Mouse (Mus musculus): ENCODE results near the gene Cenpv.

Cenpv gene

DNA sequence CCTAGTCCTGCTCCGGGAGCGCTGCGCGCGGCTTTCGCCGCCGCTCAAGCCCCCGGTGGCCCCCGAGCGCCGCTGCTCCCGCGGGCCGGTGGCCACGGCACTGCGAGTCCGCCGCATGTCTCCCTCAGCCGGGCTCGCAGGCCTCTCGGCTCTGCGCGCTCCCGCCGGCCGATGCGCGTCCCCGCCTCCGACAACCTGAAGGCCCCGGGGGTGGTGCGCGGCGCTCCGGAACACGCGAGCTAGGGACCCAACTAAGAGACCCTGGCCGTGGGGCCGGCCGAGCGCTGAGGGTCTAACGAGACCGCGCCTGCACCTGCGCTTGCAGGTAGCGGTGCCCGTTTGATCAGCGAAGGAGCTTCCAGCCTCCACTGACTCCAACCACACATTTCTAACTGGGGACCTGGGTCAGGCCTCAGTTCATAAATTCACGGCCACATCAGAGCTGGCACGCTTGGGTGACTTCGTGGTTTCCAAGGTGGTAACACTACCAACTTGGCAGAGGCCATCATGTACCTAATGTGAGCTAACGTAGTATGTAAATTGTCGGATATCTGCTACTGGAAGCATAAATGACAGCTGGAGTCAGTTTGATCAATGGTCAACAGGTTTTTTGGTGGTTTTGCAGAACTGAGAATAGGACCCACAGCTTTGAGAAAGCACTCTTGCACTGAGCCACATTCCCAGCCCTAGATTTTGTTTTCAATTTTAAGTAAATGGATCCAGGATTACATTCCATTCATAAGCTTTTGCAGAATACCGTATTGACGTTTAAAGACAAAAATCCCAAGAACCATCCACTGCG, at the start of gene Cenpv:
TSS of gene Cenpv (minus strand) at position 173 of the 802 bp plus-strand sequence.
- peak; percentile 91 to 93 for DNase-seq

DNA sequence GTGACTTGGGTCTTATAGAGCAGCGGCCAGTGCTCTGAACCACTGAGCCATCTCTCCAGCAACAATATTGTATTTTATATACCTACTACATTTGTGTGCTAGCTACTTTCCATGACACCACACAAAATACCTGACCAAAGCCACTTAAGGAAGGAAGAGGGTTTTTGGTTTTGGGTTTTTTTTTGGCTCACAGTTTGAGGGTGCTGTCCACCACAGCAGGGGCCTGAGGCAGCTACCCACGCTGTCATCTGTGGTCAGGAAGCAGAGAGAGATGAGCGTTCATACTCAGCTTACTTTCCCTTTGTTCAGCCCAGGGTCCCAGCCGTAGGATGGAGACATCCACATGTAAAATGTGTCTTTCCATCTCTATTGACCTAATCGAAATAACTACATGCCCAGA, 48.0 kb upstream of the Cenpv start:
- no peak for DNase-seq

DNA sequence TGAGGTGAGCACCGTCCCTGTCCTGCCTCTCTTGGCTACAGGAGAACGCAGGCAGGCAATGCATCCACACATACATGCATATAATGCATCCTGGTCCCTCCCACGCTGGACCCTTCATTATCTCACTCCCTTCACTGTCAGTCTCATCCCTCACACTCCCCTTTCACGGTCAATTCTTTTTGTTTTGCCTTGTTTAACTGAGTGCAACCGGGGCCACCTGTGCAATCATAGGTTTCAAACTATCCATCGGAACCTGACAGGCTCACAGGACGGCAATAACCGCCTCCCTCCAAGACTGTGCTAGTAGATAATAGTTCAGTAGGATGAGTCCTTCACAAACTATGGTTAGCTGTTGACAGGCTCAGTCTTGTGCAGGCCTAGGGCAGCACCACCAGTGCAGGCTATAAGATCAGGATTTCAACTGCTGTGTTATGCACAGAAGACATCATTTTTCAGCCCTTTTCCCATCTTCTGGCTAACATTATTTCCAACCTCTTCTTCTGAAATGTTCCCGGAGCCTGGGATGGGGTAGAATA, 45.7 kb upstream of the Cenpv start:
- no peak for DNase-seq

DNA sequence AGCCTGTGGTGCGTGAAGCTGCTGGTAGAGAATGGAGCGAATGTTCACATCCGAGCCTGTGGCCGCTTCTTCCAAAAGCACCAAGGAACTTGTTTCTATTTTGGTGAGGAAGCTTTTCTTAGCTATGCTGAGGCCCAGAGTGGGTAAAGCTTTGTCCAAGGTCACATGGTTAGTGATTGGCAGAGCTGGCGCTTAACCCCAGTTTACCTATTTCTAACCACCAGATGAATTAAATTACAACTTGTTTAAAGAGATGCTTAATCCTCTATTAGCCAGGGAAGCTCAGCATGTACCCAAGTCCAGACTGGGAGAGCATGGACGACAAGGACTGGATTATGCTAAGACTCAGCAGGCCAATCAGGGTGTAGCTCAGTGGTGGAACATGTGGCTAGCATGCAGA, 44.0 kb upstream of the Cenpv start:
- DNase-seq = no peak

DNA sequence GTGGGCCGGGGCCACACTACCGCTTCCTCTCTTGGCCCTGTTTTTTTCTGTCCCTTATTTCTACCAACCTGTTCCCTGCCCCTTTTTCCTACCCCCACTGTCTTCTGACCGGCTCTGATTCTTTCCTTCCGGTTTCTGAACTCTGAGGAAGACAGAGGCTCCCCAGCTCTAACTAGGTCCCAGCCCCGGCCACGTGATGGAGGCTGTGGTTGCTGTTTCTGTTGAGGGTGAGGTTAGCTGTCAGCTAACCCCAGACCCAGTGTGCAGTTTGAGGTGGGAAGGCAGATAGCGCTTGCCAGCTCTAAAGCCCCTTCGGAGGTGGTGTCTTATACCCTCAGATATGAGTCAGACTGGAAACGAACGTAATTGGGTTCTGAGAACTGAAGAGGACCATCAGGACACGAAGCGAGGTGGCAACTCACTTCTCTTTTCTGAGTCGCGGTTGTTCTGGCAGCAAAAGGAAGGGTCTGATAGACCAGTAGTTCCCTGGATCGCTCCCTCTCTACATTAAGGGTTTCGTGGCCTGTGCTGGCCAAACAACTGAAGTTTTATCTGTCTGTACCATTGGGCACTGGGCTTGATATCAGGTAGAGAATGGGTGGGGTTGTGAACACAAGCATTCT, 37.6 kb upstream of the Cenpv start:
- peak; percentile 25 to 46 for DNase-seq

DNA sequence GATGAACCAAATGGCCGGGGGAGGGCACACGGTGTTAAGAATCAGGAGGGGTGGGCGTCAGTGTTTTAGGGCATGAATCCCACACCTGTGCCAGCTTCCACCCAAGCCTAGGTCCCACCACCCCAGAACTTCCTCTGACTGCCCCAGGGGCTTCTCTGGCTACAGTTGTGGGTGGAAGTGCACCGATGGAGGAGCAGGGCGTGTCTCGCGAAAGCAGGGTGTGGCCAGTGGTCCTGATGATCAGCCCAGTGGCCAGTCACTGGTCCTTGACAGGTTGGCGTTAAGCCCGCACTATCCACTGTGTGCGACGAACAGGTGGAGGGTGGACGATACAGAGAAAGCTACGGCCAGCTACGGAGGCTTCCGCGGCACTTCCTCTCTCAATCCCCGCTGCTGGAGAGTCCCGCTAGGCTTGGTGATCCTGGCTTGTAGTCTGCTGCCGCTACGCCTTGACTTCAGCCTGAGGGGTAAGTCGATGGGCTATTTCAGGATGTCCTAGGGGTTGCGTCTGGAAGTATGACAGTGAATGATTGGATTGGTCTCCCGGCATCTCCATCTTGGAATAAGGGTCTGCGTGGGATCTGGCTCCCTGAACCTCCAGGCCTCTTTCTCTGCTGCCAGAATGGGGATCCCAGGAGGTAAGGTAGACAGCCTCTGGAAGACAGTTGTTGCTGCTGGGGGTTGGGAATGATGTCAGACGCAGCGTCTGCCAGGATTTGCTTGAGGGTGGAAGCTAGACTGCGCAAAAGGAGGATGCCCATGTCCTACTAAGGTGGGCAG, 36.8 kb upstream of the Cenpv start:
- peak; percentile 82 to 90 for DNase-seq

DNA sequence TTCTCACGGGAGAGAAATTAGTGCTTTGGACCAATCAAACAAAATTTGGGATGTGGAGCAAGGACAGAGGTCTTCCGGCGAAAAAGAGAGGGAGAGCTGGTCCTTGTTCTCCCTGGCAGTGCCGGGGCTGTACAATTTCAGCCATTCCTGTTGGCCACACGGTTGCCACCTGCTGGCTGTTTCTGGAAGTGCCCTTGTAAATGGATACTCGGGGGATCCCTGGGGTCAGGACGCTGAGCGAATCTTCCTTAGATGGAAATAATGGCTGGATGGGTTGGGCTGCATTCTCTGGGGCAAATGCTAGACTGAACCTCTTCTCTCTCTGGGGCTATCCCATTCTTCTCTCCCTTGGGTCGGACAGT, 36.2 kb upstream of the Cenpv start:
- peak; percentile 93 to 95 for DNase-seq

DNA sequence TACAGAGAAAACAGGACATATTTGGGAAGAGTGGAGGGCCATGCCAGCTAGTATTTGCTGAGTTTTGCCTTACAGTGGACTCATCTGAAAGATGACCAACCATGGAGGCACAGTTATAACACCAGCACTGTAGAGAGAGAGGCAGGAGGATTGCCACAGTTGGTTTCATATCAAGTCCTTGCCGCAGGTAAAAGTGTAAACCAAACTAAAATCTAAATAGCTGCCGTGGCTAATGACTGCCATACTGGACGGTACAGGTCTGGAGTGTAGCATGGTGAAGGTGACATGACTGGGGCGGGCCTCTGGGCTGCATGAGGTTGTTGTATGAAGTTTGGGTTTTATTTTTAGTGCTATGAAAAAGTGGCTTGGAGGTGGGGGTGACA, 35.6 kb upstream of the Cenpv start:
- DNase-seq = no peak

DNA sequence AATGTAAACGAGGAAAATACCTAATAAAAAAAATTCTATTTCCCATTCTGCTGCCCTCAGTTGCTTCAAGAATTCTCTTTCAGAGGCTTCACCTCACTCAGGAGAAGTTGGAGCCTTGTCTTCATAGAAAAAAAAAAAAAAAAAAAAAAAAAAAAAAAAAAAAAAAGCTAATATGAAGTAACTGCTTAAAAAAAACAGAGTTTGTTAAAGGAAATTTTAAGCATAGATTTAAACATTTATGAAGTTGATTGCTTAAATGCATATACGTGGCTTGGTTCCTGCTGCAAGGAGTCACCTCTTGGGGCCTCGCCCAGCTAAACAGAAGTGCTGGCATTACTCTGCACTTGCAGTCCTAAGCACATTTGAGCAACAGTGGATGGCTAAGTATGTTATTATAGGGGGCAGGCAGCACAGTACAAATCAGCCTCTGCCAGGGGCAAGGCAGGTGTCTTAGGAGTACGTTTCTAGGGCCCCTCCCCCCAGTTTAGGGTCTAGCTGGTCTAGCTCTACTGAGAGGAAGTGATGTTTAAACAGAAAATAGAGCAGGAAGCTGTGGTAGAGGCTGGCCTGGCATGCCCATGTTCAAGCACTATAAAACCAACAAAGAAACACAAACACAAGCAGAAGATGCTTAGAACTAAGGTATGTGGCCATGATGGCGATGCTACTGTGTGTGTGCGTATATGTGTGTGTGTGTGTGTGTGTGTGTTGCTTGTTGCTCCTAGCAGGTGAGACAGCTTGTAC, 35.1 kb upstream of the Cenpv start, which contains the start of gene Trpv2:
TSS of gene Trpv2 (plus strand) at position 528 of the 744 bp plus-strand sequence.
- no peak for DNase-seq

DNA sequence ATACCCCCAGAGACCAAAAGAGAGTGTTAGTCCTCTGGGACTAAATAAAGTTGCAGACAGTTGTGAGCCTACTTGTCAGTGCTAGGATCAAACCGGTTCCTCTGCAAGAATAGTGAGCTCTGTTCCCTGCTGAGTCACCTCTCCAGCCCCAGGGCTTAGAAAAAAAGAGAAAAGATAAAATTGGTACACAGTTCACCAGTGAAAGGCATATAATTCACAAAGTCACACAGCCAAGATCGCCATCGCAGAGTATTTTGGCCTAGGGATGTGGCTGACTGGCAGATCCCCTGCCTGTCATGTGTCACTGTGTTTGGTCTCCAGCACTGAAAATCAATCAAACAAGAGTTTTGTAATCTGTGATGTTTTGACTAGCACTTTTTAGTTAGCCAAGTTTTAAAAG, 29.2 kb upstream of the Cenpv start:
- DNase-seq = no peak

DNA sequence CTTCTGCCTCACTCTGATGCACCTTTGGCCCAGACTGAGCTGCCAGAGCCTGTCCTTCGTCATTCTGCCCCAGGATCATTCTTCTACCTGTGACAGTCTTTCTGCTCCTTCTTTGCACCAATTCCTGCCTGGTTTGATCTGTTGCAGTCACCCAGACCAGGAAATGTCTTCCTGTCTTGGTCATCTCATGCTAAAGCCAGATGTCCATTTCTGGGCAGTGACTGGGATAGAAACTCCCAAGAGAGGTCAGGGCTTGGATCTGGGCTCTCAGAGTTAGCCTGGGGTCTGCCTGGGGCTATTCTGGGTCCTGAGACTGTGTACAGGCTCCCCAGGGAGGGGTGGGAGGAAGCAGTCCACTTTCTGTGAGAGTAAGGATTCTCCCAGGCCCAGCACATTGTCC, 27.1 kb upstream of the Cenpv start:
- DNase-seq = no peak

DNA sequence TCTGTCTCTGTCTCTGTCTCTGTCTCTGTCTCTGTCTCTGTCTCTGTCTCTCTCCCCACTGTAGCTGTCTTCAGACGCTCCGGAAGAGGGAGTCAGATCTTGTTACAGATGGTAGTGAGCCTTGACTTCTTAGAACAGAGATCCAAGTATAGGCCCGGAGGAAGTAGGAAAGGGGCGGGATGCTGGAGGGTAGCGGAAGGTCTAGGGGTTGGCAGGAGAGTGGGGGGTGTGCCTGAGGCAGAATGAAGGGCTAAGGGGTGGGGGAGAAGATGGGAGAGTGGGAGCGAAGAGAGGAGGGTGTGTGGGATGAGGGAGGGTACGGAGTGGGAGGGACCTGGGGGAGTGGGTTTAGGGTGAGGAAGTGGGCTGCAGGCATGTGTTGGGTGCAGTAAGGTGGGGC, 26.7 kb upstream of the Cenpv start:
- no peak for DNase-seq

DNA sequence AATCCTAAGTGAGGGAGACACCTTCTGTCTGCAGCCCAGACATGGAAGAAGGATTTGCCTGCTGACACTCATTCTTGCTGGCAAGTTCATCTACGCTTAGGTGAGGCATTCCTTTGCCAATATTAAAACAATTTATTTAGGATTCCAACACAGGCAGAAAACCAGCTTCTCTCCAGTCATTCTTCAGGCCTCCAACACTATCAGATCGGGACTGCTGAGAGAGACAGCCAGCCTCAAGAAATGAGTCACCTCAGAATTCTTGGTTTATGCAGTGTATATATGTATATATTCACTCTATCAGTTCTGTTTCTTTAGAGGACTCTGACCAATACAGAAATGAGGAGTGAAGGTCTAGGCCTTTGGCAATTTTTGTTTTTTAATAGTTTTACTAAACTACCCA, 24.5 kb upstream of the Cenpv start:
- no peak for DNase-seq

DNA sequence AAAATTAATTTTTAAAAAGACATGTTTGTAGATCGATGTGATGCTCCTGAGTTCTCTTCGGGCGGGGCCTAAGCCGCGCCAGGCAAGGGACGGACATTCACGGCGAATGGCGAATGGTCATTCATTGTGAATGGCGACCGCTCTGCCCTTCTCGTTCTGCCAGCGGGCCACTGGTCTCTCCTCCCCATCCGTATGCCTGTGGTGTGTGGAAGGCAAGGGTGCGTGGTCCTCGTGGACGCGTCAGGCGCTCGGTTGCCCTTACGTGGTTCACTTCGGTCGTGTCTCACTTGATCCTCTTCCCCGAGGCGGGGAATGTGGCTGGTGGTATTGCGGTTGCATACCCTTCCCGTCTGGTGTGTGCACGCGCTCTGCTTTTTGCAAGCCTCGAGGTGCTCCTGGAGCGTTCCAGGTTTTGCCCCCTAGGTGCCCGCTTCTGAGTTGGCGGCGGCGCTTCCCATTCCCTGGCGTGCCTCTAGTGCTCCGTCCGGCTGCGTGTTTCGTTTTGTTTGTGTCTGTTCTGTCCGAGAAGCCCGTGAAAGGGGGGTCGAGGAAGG, 21.5 kb upstream of the Cenpv start:
- DNase-seq = peak; percentile 25 to 39

DNA sequence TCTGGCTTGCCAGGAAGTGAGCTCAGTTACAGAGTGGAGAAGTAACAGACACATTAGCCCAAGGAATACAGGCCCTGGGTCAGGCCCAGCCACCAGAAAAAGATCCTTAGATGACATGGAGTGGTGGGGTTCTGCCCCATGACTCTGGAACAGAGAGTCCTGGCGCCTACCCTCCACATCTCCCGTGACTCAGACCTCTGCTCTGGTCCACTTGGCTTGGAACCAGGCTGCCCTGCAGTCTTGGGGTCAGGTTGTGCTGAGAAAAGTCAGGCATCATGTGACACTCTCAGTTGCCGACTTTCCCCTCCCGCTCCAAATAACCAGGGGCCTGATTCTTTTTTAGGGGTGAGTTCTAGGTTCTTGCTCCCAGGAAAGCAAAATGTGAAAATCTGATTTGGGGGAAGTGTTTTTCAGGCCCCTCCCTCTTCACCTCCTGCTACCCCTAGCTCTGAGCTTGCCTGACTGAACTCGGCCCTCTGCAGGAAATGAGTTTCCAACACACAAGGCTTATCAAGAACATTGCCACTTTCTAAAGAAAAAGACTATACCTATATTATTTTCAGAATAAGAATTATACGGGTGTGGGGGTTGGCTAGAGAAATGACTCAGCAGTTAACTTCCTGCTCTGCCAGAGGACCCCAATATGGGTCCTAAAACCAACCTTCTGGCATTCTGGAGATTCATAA, 20.0 kb upstream of the Cenpv start:
- DNase-seq = no peak

DNA sequence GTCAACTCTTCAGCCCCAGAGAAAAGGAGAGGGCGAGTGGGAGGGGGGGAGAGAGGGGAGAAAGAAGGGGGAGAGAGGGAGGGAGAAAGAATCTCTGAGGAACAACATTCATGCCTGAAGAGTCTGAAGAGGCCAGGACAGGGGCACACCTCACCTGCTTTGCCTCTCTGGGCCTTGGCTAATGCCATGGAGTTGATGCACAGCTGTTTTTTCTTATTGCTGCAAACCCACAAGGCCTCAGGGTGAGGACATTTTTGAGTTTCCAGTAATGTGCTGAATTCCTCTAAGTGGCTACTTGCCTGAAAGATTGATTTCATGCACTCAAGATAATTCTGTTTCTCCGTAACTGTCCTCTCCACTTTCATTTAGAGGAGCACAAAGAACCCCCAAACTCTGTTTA, 19.1 kb upstream of the Cenpv start:
- DNase-seq = no peak

DNA sequence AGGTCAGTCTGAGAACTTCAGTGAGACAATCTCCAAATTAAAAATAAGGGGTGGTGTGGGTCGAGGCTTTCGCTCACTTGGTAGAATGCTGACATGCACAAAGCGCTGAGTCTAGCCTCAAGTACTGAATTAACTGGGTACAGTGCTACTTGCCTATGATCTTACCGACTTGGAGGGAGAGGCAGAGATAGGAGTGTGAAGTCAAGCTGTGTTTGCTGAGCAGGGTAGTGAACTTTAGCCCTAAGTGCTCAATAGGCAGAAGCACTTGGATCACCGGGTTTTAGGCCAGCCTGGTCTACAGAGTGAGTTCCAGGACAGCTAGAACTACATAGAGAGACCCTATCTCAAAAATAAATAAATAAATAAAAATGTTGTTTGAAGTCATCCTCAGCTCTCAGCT, 18.1 kb upstream of the Cenpv start:
- no peak for DNase-seq

DNA sequence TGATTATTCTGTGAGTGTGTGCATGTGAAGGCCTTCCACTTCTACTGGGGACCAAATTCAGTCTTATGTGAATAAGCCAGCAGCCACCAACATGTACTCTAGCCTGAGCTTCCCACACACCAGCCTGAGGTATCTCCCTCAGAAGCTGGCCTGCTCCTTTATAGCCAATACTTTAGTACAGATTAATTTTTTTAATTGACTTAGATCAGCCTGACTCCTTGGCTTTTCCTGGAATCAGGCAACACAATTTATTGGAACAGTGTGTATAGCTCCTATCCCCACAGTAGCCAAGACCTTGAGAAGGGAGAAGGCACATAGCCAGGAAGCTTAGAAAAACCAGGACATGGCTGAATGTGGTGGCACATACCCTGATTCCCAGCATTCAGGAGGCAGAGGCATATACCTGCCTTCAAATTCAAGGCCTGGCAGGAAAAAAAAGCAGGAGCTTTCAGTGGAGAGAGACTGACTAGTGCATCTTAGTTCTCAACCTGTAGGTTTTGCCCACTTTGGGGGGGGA, 16.9 kb upstream of the Cenpv start:
- DNase-seq = no peak

DNA sequence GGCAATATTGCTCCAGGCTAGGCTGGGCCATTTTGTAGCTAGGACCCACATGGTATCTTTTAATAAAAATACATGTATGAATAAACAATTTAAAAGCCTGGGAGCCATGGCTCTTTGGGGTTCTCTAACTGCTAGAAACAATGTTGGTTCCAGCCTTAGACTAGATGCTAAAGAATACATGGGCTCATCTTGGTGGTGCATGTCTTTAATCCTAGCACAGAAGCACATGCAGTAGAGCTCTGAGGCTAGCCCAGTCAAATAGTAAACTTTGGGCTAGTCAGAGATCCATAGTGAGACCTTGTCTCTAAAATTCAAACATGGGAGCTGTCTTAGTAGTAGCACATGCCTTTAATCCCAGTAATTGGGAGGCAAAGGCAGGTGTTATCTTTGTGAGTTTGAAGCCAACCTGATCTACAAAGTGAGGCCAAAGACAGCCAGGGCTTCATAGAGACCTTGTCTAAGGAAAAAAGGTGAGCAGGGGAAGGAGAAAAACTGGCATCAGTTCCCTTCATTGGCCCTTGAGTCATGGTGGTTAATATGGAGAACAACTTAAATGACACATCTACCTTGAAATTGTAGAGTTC, 16.0 kb upstream of the Cenpv start:
- no peak for DNase-seq

DNA sequence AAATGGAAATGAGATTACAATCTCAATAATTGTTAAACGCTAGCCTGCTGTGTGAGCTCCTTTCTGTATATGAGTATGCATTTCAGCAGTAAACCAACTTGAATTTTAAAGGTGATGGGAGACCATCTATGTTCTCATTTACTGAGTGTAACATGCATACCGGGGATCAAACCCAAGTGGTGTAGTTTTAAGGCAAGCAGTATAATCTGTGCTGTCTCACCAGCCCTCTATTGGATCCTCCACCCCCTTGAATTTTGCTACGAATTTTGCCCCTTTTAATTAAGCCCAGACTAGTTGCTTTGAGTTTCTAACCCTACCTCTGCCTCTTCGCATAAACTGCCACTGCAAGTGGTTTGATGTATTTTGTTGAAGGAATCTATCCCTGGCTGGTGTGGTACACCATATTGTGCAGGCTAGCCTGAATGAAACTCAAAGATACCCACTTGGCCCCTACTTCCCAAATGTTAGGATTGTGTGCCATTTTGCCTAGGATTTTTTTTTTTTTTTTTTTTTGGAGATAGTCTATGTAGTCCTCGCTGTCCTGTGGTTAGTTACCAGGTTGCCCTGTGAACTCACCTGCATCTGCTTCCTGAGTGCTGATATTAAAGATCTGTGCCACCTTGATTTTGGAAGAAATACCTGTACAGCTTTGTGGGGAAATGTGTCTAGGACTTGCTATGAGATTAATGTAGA, 15.2 kb upstream of the Cenpv start:
- no peak for DNase-seq

DNA sequence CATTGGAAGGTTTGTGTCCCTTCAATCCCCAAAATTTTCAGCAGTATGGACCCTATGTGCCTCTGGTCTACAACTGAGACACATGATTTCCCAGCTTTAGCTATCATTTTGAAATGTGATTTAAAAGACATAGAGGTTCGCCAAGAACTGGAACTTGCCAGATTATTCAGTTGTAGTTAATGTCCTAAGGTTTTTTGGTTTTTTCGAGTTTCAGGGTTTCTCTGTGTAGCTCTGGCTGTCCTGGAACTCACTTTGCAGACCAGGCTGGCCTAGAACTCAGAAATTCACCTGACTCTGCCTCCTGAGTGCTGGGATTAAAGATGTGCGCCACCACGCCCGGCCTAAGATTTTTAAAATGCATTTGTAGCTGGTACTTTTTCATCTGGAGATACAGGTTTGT, 14.6 kb upstream of the Cenpv start:
- DNase-seq = no peak

Data from cerebellum, postnatal 25 days (tissue).